Mouse (Mus musculus) gastrocnemius, postnatal 36 days (tissue): Measurements from ENCODE around the gene Gramd4. TPM values are rescaled to one million over a fixed set of nuclear protein-coding genes. Genes with fewer than 3 reads are reported as not detected.

ENCODE experiments used
- DNase-seq, 2 experiments: peaks; one replicate each; pipeline ENCODE4 v3.0.0; 2022
- intact Hi-C: fragments of 180-260 bp; cut with DNase I; formaldehyde crosslinking; loops from one replicate; pipeline ENCODE4 v1.15.1; 2025
- total RNA-seq, 2 experiments: library from RNA; stranded (reverse); gene quantifications; 2 replicates each; pipeline ENCODE4 v1.2.3; 2021

Gramd4 gene
- total RNA-seq, 2 experiments from 2014 or later, result 5.1 to 5.9 TPM

DNA sequence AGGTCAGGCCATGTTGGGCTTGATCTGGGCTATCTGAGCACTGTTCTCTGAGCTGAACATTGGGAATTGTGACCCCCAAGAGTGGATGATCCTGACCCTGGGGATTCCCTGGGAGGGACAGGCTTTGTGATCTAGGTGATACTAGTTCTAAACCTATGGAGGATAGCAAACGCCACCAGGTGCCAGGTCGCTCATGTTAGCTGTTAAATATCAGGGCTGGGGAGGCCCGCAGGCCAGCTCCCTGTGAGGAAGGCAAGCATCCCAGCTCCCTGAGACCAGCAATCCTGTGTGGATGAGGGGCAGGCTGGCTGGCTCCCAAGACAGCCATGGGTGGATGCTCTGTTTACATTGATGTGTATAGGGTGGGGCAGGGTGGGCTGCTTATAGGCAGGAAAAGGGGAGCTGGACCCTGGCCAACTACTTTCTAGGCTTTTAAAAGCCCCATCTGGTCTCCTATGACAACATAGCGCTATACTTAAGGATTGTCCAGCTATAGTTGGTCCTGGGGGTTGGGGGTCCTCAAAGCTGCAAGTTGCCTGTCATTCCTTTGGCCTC is 10.5 kb downstream of the Gramd4 start:
- DNase-seq, result no peak

GRCm38 (mm10) chr15:86069011-86069791 is 11.7 kb downstream of the Gramd4 start:
- intact Hi-C loops, result no loop called here
- no peak for DNase-seq

More for the DNA sequence above, 10.5 kb downstream of the Gramd4 start:
- intact Hi-C loops, result no loop called here

GRCm38 (mm10) chr15:86070368-86070767 is 12.9 kb downstream of the Gramd4 start:
- no peak for DNase-seq

DNA sequence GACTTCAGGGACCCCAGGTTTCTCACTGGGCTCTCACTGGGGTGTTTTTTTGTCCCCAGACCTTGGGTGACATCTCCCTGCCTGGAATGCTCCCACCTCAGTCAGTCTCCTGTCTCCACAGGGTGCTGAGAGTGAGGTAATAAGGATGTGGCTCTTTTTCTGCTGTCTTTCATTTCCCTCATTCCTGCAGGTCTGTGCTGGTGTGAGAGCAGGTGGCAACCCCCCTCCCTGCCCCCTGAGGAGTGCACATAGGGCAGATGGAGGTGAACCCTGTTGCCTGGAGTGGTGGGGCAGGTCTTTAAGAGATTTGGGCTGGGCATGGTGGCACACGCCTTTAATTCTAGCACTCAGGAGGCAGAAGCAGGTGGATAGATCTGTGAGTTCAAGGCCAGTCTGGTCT is 13.7 kb downstream of the Gramd4 start:
- no peak for DNase-seq
- intact Hi-C loops, result no loop called here

More at GRCm38 (mm10) chr15:86070368-86070767, 12.9 kb downstream of the Gramd4 start:
- intact Hi-C loops, result no loop called here

DNA sequence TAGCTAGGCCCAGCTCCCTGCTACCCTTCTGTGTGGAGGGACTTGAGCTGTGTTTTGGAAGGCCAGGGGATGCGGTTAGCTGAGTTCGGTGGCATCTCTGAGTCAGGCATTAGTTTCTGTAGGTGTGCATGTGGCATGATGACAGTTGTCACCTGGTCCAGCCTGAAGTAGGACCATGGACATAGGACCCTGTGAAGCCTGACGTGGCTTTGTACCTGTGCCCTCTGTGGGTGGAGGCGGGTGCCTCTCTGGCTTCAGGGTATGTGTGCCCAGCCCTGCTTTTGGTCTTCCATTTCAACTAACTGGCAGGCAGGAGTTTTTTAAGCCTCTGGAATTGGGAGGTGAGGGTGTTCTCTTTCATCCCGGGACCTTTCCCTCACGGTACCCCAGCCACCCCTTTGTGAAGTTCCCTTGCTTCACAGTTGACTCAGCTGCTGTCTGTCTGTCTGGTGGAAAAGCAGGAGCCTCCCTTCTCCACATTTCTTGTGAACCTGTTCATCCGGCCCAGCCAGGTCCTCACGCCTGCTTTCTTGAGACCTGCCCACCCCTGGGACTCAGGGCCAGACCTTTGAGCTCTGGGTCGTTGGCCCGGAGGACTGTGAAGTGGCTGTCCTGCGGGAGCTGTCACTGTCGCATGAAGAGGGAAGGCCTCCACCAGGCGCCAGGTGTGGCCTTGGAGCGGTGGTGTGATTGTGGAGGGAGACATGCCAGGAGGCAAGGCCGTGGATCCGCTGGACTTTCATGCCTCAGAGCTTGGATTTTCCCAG is 16.9 kb downstream of the Gramd4 start:
- intact Hi-C loops, result no loop called here
- no peak for DNase-seq

- intact Hi-C loops, result no loop called here
- DNase-seq, result peak in 1 of 2 experiments; percentile 16
These were observed 18.0 kb downstream of the Gramd4 start for GRCm38 (mm10) chr15:86075305-86076047.

DNA sequence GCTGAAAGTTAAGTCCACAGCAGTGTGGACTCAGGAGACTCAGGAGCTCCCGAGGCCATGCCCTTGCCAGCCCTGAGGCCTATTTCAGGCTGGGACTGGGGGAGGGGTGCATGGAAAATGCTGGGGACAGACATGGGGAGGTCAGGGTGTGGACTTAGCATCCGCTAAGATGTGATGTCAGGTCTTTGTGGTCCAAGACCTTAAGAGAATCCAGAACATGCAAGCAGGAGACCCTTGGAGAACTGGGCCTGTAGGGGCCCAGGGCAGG is 18.5 kb downstream of the Gramd4 start:
- intact Hi-C loops, result no loop called here
- DNase-seq, result no peak

- intact Hi-C loops, result no loop called here
- DNase-seq, result no peak
These were observed 18.9 kb downstream of the Gramd4 start for GRCm38 (mm10) chr15:86076378-86076777.

GRCm38 (mm10) chr15:86077934-86078333 is 20.4 kb downstream of the Gramd4 start:
- intact Hi-C loops, result no loop called here
- no peak for DNase-seq

DNA sequence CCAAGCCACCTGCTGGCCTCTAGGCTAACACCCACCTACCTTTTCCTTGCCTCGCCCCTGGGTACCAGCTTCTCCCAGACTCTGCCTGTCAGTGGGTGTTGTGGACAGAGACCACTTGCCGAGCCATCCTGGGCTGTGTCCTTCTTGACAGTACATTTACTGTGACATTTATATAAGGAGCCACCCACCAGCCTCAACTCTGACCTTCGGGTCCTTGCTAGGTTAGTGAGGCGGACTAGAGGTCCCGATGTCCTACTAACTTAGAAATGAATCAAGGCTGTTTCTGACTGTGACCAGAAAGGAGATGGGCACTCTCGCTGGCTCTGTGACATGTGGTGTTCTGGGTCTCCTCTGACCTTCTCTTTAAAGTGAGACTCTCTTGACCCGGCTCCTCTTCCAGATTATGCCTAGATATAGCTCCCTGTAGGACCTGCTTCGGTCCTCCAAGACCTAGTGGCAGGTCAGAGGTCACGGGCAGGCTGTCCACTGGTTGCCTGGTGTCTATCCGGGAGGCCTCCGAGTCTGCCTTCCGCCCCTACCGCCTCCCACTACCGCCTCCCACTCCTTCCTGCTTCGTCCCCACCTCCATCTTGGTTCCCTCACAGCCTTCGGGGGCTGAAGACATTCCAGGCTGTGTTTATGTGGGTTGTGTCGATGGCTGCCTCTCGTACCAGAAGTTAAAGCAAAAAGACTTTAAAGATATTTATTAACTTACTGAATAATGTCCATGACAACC is 21.2 kb downstream of the Gramd4 start:
- no peak for DNase-seq
- intact Hi-C loops, result no loop called here

DNA sequence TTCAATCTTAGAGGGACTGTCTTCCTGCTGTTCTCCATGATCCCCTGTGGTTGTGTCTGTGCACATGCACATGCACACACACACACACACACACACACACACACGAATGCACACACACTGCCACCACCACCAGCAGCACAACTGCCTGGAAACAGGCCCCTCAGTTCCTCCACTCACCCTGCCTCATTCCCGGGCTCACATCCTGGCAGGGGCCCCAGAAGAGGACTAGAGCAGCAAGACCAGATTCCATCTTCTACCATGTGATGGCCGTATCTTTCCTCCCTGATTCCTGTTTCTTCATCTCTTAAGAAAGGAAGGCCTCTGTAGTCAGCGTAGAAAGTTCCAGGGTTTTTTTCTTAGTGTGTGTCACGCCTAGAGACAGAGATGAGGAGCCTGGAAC is 22.0 kb downstream of the Gramd4 start:
- intact Hi-C loops, result no loop called here
- DNase-seq, result no peak

DNA sequence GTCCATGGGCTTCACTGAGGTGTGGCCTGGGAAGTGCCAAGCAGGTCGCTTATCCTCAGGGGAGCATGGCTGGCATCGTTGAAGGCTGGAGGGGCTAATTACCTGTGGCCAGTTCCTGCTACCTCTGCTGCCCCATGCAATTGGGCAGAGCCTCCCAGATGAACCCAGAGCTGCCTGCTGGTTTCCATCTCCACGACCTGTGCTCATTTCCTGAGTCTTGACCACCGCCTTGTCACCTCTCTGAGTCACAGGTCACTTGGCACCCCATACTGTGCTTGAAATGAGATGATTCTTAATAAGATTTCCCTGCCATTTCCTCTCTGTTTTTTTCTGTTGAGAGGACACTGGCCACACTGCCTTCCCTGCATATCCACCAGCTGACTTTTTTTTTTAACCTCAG is 22.4 kb downstream of the Gramd4 start:
- intact Hi-C loops, result no loop called here
- no peak for DNase-seq

- DNase-seq, result no peak
- intact Hi-C loops, result no loop called here
These were observed 22.9 kb downstream of the Gramd4 start for GRCm38 (mm10) chr15:86080408-86080807.

- no peak for DNase-seq
- intact Hi-C loops, result no loop called here
These were observed 24.2 kb downstream of the Gramd4 start for GRCm38 (mm10) chr15:86081654-86082053.

DNA sequence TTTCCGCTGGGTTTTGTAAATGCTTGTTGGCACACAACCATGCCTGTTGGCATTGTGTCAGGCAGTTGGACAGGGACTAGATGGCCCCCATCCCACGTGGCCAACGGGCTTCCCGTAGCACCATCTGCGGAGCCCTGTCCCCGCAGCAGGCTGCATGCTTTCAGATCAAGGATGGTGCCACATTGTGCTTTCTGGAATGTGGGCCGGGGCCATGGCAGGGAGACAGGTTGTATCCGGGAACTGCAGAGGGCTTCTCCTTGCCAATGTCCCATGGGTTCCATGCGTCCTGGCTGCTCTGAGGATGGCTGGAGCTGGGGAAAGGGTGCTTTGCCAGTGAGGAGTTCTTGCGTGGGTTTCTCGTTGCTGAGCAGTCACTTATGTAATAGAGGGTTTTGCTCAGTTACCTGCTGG is 25.1 kb downstream of the Gramd4 start:
- intact Hi-C loops, result no loop called here
- no peak for DNase-seq

GRCm38 (mm10) chr15:86083261-86083741 is 25.8 kb downstream of the Gramd4 start:
- DNase-seq, result no peak
- intact Hi-C loops, result no loop called here

DNA sequence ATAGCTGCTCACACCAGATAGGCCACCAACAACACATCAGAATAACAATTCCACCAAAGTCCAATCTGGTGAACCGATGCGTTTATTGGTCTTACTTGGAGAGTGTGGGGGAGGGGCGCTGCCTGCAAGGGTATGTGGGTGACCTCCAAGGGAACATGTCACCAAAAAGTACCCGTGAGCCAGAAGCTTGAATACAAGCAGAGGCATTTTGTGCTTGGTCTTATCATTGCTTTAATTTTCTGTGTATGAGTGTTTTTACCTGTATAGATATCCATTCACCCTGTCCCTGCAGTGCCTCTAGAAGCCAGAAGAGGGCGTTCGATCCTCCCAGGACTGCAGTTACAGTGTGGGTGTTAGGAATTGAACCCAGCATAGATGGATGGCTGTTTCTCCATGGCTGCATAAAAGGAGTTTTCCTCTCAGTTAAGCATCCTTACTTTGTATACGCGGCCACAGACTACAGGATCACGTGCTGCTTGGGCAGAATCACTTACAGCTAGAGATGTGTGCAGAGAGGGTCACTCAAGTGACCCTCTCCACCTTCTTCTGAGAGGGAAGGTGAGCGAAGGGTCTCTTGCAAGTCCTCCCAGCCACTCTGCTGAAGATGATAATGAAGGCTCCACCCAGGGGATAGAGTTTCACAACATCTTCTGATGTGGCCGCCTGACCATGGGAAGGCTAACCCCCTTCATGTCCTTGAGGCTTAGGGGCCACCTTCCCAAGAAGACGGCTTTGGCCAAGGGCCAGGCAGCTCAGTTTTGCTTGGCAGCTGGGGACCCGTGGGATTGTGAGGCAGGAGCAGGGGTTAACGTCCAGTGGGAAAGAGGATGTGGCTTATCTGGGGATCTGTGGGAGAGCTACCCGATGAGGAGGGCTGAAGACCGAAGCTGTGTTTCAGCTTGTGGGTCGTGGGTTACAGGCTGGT is 28.1 kb downstream of the Gramd4 start:
- intact Hi-C loops, result no loop called here
- DNase-seq, result no peak

DNA sequence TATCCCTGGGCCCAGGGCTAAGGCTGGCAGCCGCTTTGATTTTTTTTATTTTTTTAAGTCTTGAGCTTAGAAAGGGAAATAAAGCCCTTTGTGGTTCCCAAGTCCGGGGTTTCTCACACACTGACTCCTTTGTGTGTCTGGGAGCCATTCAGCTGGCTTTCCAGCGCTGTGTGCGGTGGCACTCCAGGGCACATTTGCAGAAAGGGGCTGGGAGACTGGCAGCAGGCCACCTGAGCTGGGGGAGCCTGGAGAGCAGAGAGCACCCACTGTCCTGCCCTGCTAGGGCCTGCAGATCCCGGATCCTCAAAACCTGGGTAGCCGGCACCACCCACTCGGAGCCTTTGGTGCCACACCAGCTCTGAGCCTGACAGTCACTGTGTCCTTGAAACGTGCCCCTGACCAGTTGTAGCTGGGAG is 28.8 kb downstream of the Gramd4 start:
- intact Hi-C loops, result no loop called here
- no peak for DNase-seq

- intact Hi-C loops, result no loop called here
- no peak for DNase-seq
These were observed 30.2 kb downstream of the Gramd4 start for GRCm38 (mm10) chr15:86087591-86088149.
